Mouse (Mus musculus) hindbrain, postnatal 0 days (tissue): ENCODE results near the gene Tmem182. TPM values are rescaled to one million over a fixed set of nuclear protein-coding genes. Genes with fewer than 3 reads are reported as not detected.

Experiments
- ATAC-seq: fragments of 200-750 bp; cut with Nextera tagmentation; 2 replicates; pipeline ENCODE4 v1.8.0; 2017; ENCODE audit warnings: mild to moderate bottlenecking, moderate TSS enrichment, moderate library complexity
- DNase-seq: peaks from one replicate; pipeline ENCODE4 v3.0.0-alpha.2; 2015; ENCODE audit warnings: low spot score
- H3K27ac ChIP-seq: fragments of 300-500 bp; sonication (generic); 2 replicates; pipeline ENCODE4 v1.5.1; 2014; ENCODE audit warnings: mild to moderate bottlenecking
- H3K27me3 ChIP-seq: fragments of 300-500 bp; sonication (generic); 2 replicates; pipeline ENCODE4 v1.6.1; 2014; ENCODE audit warnings: low read length, mixed read lengths; ENCODE audit not compliant: insufficient read depth
- H3K36me3 ChIP-seq: fragments of 300-500 bp; sonication (generic); 2 replicates; pipeline ENCODE4 v1.6.1; 2014; ENCODE audit warnings: low read length, mixed read lengths; ENCODE audit not compliant: insufficient read depth
- H3K4me1 ChIP-seq: fragments of 300-500 bp; sonication (generic); 2 replicates; pipeline ENCODE4 v1.6.1; 2014; ENCODE audit warnings: antibody characterized with exemption, low read length, mixed read lengths; ENCODE audit not compliant: insufficient read depth
- H3K4me2 ChIP-seq: fragments of 300-500 bp; sonication (generic); 2 replicates; pipeline ENCODE4 v1.6.1; 2014; ENCODE audit warnings: low read depth, mild to moderate bottlenecking, low read length, moderate library complexity, mixed read lengths
- H3K4me3 ChIP-seq: fragments of 300-500 bp; sonication (generic); 2 replicates; pipeline ENCODE4 v1.5.1; 2014; ENCODE audit warnings: low read length
- H3K9ac ChIP-seq: fragments of 300-500 bp; sonication (generic); replicated peaks from 2 replicates; pipeline ENCODE4 v1.6.1; 2014; ENCODE audit warnings: mild to moderate bottlenecking, low read length, moderate library complexity, mixed read lengths
- H3K9me3 ChIP-seq: fragments of 300-500 bp; sonication (generic); 2 replicates; pipeline ENCODE4 v1.6.1; 2016; ENCODE audit warnings: low read length, mixed read lengths
- CTCF ChIP-seq: IDR thresholded peaks from 2 replicates; pipeline ENCODE4 v1.5.1; 2016; ENCODE audit warnings: antibody characterized with exemption, control low read depth, low read depth
- WGBS: fragments of 180-500 bp; shearing (Covaris S2); extraction: QIAGEN DNeasy Blood & Tissue Kit; methylation state at CpG from one replicate; pipeline ENCODE4 v1.1.7; 2014; 5-methylcytosine and 5-hydroxymethylcytosine counted together
- polyA plus RNA-seq: library from polyadenylated mRNA; unstranded; fragments of >200 nt; fragmentation: Nextera tagmentation; extraction: Ambion mirVana; gene quantifications from 2 replicates; pipeline ENCODE4 v1.2.1, GENCODE M21; 2015
- total RNA-seq: library from RNA; depleted of rRNA; stranded (reverse); fragments of >200 nt; gene quantifications from 2 replicates; pipeline ENCODE4 v1.2.3, GENCODE M21; 2014

Gene Tmem182
- total and polyA plus RNA-seq, 2 experiments from 2014 or later = 0.05 to 0.31 TPM

- no peaks in the 10 kb centered on the region for H3K36me3 ChIP-seq
- H3K9ac ChIP-seq = no peak overlapping the region
- H3K27ac ChIP-seq = no peak overlapping the region
- H3K4me3 ChIP-seq = no peak overlapping the region
- no peak for ATAC-seq
- WGBS = 81% methylated on average over 4 of the region's 4 CpGs
- H3K27me3 ChIP-seq = no peaks in the 10 kb centered on the region
- DNase-seq = no peak
- H3K4me2 ChIP-seq = no peak overlapping the region
- TF ChIP-seq CTCF = no peak
- no peaks in the 10 kb centered on the region for H3K4me1 ChIP-seq
- H3K9me3 ChIP-seq = no peaks in the 10 kb centered on the region
Observed at GRCm38 (mm10) chr1:40856846-40857636, 51.6 kb downstream of the Tmem182 start.

- DNase-seq (peak; percentile 37), ATAC-seq (peak; percentile 49; the same call in 1 of the 2 replicates)
- Histone ChIP-seq H3K9ac (no peak overlapping the region), H3K4me3 (no peak overlapping the region), H3K4me2 (no peak overlapping the region), H3K27me3 (no peaks in the 10 kb centered on the region), H3K9me3 (no peaks in the 10 kb centered on the region), H3K4me1 (no peaks in the 10 kb centered on the region), H3K36me3 (no peaks in the 10 kb centered on the region), H3K27ac (no peak overlapping the region)
- peak; percentile 51 for TF ChIP-seq CTCF
- 71% methylated on average over 6 of the region's 6 CpGs for WGBS
Observed at GRCm38 (mm10) chr1:40865043-40865442, 59.6 kb downstream of the Tmem182 start.

DNA sequence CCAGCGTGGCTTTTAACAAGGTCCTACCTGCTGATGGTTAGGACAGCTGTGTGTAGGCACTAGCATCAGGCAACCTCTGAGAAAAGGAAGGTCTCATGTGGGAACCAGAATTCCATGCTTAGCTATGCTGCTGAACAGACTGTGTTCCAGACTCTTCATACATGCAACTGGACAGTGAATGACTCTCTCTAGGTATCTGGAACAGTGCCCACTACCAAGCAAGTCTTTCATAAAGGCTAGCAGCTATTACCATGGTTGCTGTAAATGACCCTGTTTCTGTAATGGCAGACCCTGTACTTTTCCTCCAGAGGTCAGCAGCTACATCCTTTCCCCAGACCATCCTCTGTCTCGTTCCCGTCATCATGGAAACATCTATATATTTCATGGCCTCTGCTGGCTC lies 61.7 kb downstream of the Tmem182 start:
- 81% methylated on average over 3 of the region's 3 CpGs for WGBS
- Histone ChIP-seq H3K27ac (no peak overlapping the region), H3K4me2 (no peak overlapping the region), H3K9ac (no peak overlapping the region), H3K4me1 (no peaks in the 10 kb centered on the region), H3K9me3 (no peaks in the 10 kb centered on the region), H3K36me3 (no peaks in the 10 kb centered on the region), H3K4me3 (no peak overlapping the region), H3K27me3 (no peaks in the 10 kb centered on the region)
- ATAC-seq (no peak), DNase-seq (peak; percentile 36)
- TF ChIP-seq CTCF = no peak

- H3K27me3 ChIP-seq = no peaks in the 10 kb centered on the region
- no peak for TF ChIP-seq CTCF
- 69% methylated on average over 2 of the region's 2 CpGs for WGBS
- DNase-seq (no peak), ATAC-seq (no peak)
- H3K4me3 ChIP-seq = no peak overlapping the region
- H3K36me3 ChIP-seq = no peaks in the 10 kb centered on the region
- H3K4me1 ChIP-seq = no peaks in the 10 kb centered on the region
- H3K4me2 ChIP-seq = no peak overlapping the region
- no peak overlapping the region for H3K9ac ChIP-seq
- H3K27ac ChIP-seq = no peak overlapping the region
- H3K9me3 ChIP-seq = no peaks in the 10 kb centered on the region
Observed at GRCm38 (mm10) chr1:40867651-40868050, 62.2 kb downstream of the Tmem182 start.

GRCm38 (mm10) chr1:40873760-40874455 lies 68.5 kb downstream of the Tmem182 start:
- DNase-seq (no peak), ATAC-seq (no peak)
- peak overlapping the region; percentile 11; the same call in 1 of the 2 replicates for H3K4me2 ChIP-seq
- no peak overlapping the region for H3K27ac ChIP-seq
- 47% methylated on average over 10 of the region's 10 CpGs for WGBS
- no peaks in the 10 kb centered on the region for H3K36me3 ChIP-seq
- no peaks in the 10 kb centered on the region for H3K4me1 ChIP-seq
- H3K9me3 ChIP-seq = no peaks in the 10 kb centered on the region
- no peak overlapping the region for H3K9ac ChIP-seq
- TF ChIP-seq CTCF = no peak
- H3K4me3 ChIP-seq = no peak overlapping the region
- H3K27me3 ChIP-seq = no peaks in the 10 kb centered on the region

GRCm38 (mm10) chr1:40874456-40875375 lies 69.3 kb downstream of the Tmem182 start:
- 77% methylated on average over 26 of the region's 26 CpGs for WGBS
- H3K27me3 ChIP-seq = no peaks in the 10 kb centered on the region
- H3K9me3 ChIP-seq = no peaks in the 10 kb centered on the region
- no peak overlapping the region for H3K4me3 ChIP-seq
- H3K27ac ChIP-seq = no peak overlapping the region
- DNase-seq (no peak), ATAC-seq (no peak)
- H3K4me2 ChIP-seq = peak overlapping the region; percentile 11; the same call in 1 of the 2 replicates
- no peak overlapping the region for H3K9ac ChIP-seq
- no peaks in the 10 kb centered on the region for H3K4me1 ChIP-seq
- no peak for TF ChIP-seq CTCF
- no peaks in the 10 kb centered on the region for H3K36me3 ChIP-seq
